ENCODE assay signal across 9 mouse cellular contexts in genomic region chr11:61193392-61193791, GRCm38 (mm10). TPM values are rescaled to one million over a fixed set of nuclear protein-coding genes. Genes with fewer than 3 reads are reported as not detected.
DNase-seq lines count a peak whose midpoint lies in the region; ATAC-seq and TF ChIP-seq lines count a peak whose summit lies in the region.
"Had no signal": no experiment of that assay in that cellular context is flagged by ENCODE, and none has a peak within 500 bp of the region (broad histone marks: within the 10 kb centered on the region; RNA-seq: fewer than 3 reads in every experiment).

No protein-coding gene starts in this region.

- intact Hi-C loops in heart, postnatal 36 days (cut with DNase I) = loop anchor here (1.0 to 10.0 kb wide), 5 partner anchors 37 to 521 kb away; no protein-coding TSS in a partner anchor

- H3K9ac ChIP-seq in embryonic facial prominence, embryonic 14.5 days (ENCODE audit: low read depth, low read length) = no peak overlapping the region
- H3K9ac ChIP-seq: liver, embryonic 15.5 days had no signal

- ATAC-seq in G1E (ENCODE audit: extremely low read depth, insufficient number of reproducible peaks, low FRiP score, poor library complexity, severe bottlenecking) = peak; percentile 15; the same call in 1 of the 2 replicates
- 0 out of 2 replicates have a peak, but pooled peaks have one; percentile 67 for ATAC-seq in embryonic facial prominence, embryonic 14.5 days (ENCODE audit: low read depth)

- DNase-seq in G1E (ENCODE audit: low spot score) = peak; percentile 20
- DNase-seq in adrenal gland, postnatal 4 days (ENCODE audit: low spot score in 2 of 2) = peak; percentile 52 to 72
- peak; percentile 85 for DNase-seq in embryonic facial prominence, embryonic 14.5 days (ENCODE audit: low spot score)
- peak; percentile 87 for DNase-seq in heart, postnatal 36 days
- peak; percentile 72 to 85 for DNase-seq in layer of hippocampus, adult 2 months (ENCODE audit: low spot score in 2 of 2)
- peak; percentile 92 for DNase-seq in lung, postnatal 14 days
- peak; percentile 90 for DNase-seq in right cerebral cortex, postnatal 14 days
- peak; percentile 84 for DNase-seq in urinary bladder, postnatal 25 days (ENCODE audit: low spot score)

- no peak overlapping the region for H3K27ac ChIP-seq in embryonic facial prominence, embryonic 14.5 days (replicated peaks; ENCODE audit: low read depth, low read length)
- no peak overlapping the region for H3K27ac ChIP-seq in layer of hippocampus, adult 2 months
- H3K27ac ChIP-seq: liver, embryonic 15.5 days had no signal

- no peak overlapping the region for H3K4me2 ChIP-seq in embryonic facial prominence, embryonic 14.5 days (ENCODE audit: low read depth, low read length)
- H3K4me2 ChIP-seq: liver, embryonic 15.5 days had no signal

- peak; percentile 85 for TF ChIP-seq CTCF in G1E (IDR thresholded peaks at IDR 0.05; ENCODE audit: low read depth, low read length)
- peak; percentile 99 for TF ChIP-seq CTCF in layer of hippocampus, adult 2 months (conservative IDR thresholded peaks at IDR 0.05)

- no peaks in the 10 kb centered on the region for H3K4me1 ChIP-seq in G1E (ENCODE audit: insufficient read depth, low read depth, low read length)
- H3K4me1 ChIP-seq in embryonic facial prominence, embryonic 14.5 days (ENCODE audit: control insufficient read depth, insufficient read depth, low read length) = no peaks in the 10 kb centered on the region
- H3K4me1 ChIP-seq: liver, embryonic 15.5 days had no signal

- peaks cover 34% of the 10 kb centered on the region for H3K27me3 ChIP-seq in G1E (ENCODE audit: insufficient read depth, low read length)
- H3K27me3 ChIP-seq in embryonic facial prominence, embryonic 14.5 days (replicated peaks; ENCODE audit: control insufficient read depth, insufficient read depth, low read length) = no peaks in the 10 kb centered on the region

- H3K9me3 ChIP-seq in G1E (replicated peaks) = no peaks in the 10 kb centered on the region
- H3K9me3 ChIP-seq in embryonic facial prominence, embryonic 14.5 days (ENCODE audit: control insufficient read depth, low read length) = no peaks in the 10 kb centered on the region
- H3K9me3 ChIP-seq: liver, embryonic 15.5 days had no signal

- H3K36me3 ChIP-seq in G1E (replicated peaks) = no peaks in the 10 kb centered on the region
- no peaks in the 10 kb centered on the region for H3K36me3 ChIP-seq in embryonic facial prominence, embryonic 14.5 days (ENCODE audit: control insufficient read depth, insufficient read depth, low read length)
- H3K36me3 ChIP-seq: liver, embryonic 15.5 days had no signal

- no peak overlapping the region for H3K4me3 ChIP-seq in G1E (ENCODE audit: low read depth, low read length)
- H3K4me3 ChIP-seq in embryonic facial prominence, embryonic 14.5 days (ENCODE audit: low read depth, low read length) = no peak overlapping the region
- no peak overlapping the region; the same call in 1 of the 2 replicates for H3K4me3 ChIP-seq in layer of hippocampus, adult 2 months
- H3K4me3 ChIP-seq: liver, embryonic 15.5 days had no signal

- WGBS in embryonic facial prominence, embryonic 14.5 days = 10% methylated on average over 9 of the region's 9 CpGs

RNA-seq across cellular contexts. Expression of gene Aldh3a1, which starts 13.9 kb away (rescaled TPM):
- total RNA-seq in G1E (2014; fragmentation: Nextera tagmentation) (0.98 TPM in 1 of 2 replicates, not detected in the other), G1E (2017) (0.12 TPM in 1 of 2 replicates, not detected in the other)
- polyA plus RNA-seq in G1E (2012) = not detected in 2 replicates
- total RNA-seq in adrenal gland, postnatal 4 days (2021) = not detected
- 1.7 and 2.5 TPM in 2 replicates for polyA plus RNA-seq in embryonic facial prominence, embryonic 14.5 days (2014; fragmentation: Nextera tagmentation; extraction: Ambion mirVana)
- 1 to 10 TPM; 1.7 TPM for total RNA-seq in heart, postnatal 36 days (2021)
- total RNA-seq in layer of hippocampus, adult 2 months (2021) = 1 to 10 TPM in 1 of 2 experiments, under 1 TPM in 1; 0.49 to 1.3 TPM

RNA-seq across cellular contexts. Expression of gene Usp22, which starts 18.5 kb away (rescaled TPM):
- total RNA-seq in G1E (2014; fragmentation: Nextera tagmentation) (63.4 and 70.7 TPM in 2 replicates), G1E (2017) (34.7 and 52.1 TPM in 2 replicates)
- 23.3 and 37.8 TPM in 2 replicates for polyA plus RNA-seq in G1E (2012)
- total RNA-seq in adrenal gland, postnatal 4 days (2021) = 100 to 1,000 TPM; 107 to 109 TPM
- polyA plus RNA-seq in embryonic facial prominence, embryonic 14.5 days (2014; fragmentation: Nextera tagmentation; extraction: Ambion mirVana) = 149 and 174 TPM in 2 replicates
- total RNA-seq in heart, postnatal 36 days (2021) = 10 to 100 TPM; 29.9 to 37.4 TPM
- 100 to 1,000 TPM; 216 to 235 TPM for total RNA-seq in layer of hippocampus, adult 2 months (2021)

Comparison
In these comparisons a context has a peak if more than half of its experiments do, and no peak if none do; other contexts are left out.
1. DNase-seq: peak in every context shown above with its lines; median percentile 92 in lung, postnatal 14 days; 90 in right cerebral cortex, postnatal 14 days; 87 in heart, postnatal 36 days; 85 in embryonic facial prominence, embryonic 14.5 days; 84 in urinary bladder, postnatal 25 days; 78 in layer of hippocampus, adult 2 months; 62 in adrenal gland, postnatal 4 days; 20 in G1E.